Mouse (Mus musculus) G1E (cell line): ENCODE measurements around the gene Zfp872.

Experiments used
- CTCF ChIP-seq: IDR thresholded peaks from 2 replicates; pipeline ENCODE4 v1.5.1; 2012; ENCODE audit warnings: low read depth, low read length, inconsistent platforms, mixed read lengths
- GATA2 ChIP-seq: IDR thresholded peaks from 2 replicates; pipeline ENCODE4 v1.6.1; 2012; ENCODE audit warnings: low read depth, low read length, inconsistent platforms, borderline replicate concordance
- POLR2AphosphoS5 ChIP-seq: IDR thresholded peaks from 2 replicates; pipeline ENCODE4 v1.6.1; 2012; ENCODE audit warnings: low read depth, low read length, inconsistent platforms; ENCODE audit not compliant: insufficient replicate concordance

- TF ChIP-seq GATA2 (no peak), CTCF (no peak), POLR2AphosphoS5 (no peak)
Observed at GRCm38 (mm10) chr9:22167751-22168150, 20.1 kb upstream of the Zfp872 start.
